Mouse (Mus musculus) CH12.LX (cell line): ENCODE data around the gene Atxn3. TPM values are rescaled to one million over a fixed set of nuclear protein-coding genes. Genes with fewer than 3 reads are reported as not detected.

Experiments used
- DNase-seq: peaks from one replicate; pipeline ENCODE4 v3.0.0-alpha.2; 2013; ENCODE audit errors: extremely low read depth
- H3K27ac ChIP-seq: 2 replicates; pipeline ENCODE4 v1.5.1; 2012; ENCODE audit warnings: low read depth, mild to moderate bottlenecking, control low read depth, moderate library complexity; ENCODE audit not compliant: insufficient read depth
- H3K27me3 ChIP-seq: replicated peaks from 2 replicates; pipeline ENCODE3; 2012; ENCODE audit warnings: inconsistent platforms
- H3K36me3 ChIP-seq, 2 experiments: replicated peaks in 1 of 2; 2 replicates each; pipeline versions ENCODE3 to v1.6.1; 2012; ENCODE audit warnings: inconsistent platforms in 1 of 2, low read length in 1 of 2, mild to moderate bottlenecking in 1 of 2, mixed read lengths in 1 of 2, moderate library complexity in 1 of 2; ENCODE audit not compliant: control insufficient read depth in 1 of 2, insufficient read depth in 1 of 2
- H3K4me1 ChIP-seq, 2 experiments: 2 replicates each; pipeline ENCODE4 v1.6.1; 2012; ENCODE audit warnings: inconsistent platforms in 1 of 2, moderate library complexity in 1 of 2; ENCODE audit not compliant: insufficient read depth in 2 of 2, control insufficient read depth in 1 of 2
- H3K4me2 ChIP-seq: 2 replicates; pipeline ENCODE4 v1.6.1; 2012; ENCODE audit warnings: low read depth, mild to moderate bottlenecking, control low read depth; ENCODE audit not compliant: poor library complexity, insufficient read depth, severe bottlenecking
- H3K4me3 ChIP-seq, 3 experiments: fragments of 150-350 bp in 1 of 3; sonication (generic) in 1 of 3; replicated peaks in 1 of 3; 2 replicates each; pipeline versions ENCODE3 to v1.5.1; 2011 to 2012; ENCODE audit warnings: low read depth in 2 of 3, low read length in 2 of 3, mild to moderate bottlenecking in 2 of 3, moderate library complexity in 2 of 3, control low read depth in 1 of 3, improper control_type of control experiment in 1 of 3, inconsistent platforms in 1 of 3, mixed read lengths in 1 of 3; ENCODE audit not compliant: poor library complexity in 1 of 3
- H3K79me2 ChIP-seq: replicated peaks from 2 replicates; pipeline ENCODE4 v1.6.1; 2012; ENCODE audit warnings: mild to moderate bottlenecking, moderate library complexity; ENCODE audit not compliant: control insufficient read depth, poor library complexity, insufficient read depth, severe bottlenecking; ENCODE audit errors: extremely low read depth
- H3K9ac ChIP-seq: 2 replicates; pipeline ENCODE4 v1.6.1; 2012; ENCODE audit warnings: low read depth, mild to moderate bottlenecking, control low read depth, moderate library complexity; ENCODE audit not compliant: insufficient read depth
- H3K9me3 ChIP-seq: replicated peaks from 2 replicates; pipeline ENCODE3; 2012; ENCODE audit warnings: low read length, inconsistent platforms, mixed read lengths
- CHD2 ChIP-seq: IDR thresholded peaks from 2 replicates; pipeline ENCODE4 v1.6.1; 2011; ENCODE audit warnings: low read length, improper control_type of control experiment
- CTCF ChIP-seq, 2 experiments: IDR thresholded peaks in 1 of 2; conservative IDR thresholded peaks in 1 of 2; 2 replicates each; pipeline ENCODE4 v1.5.1; 2011 to 2012; ENCODE audit warnings: low read depth in 2 of 2, low read length in 2 of 2, improper control_type of control experiment in 1 of 2, inconsistent platforms in 1 of 2, mild to moderate bottlenecking in 1 of 2, moderate library complexity in 1 of 2
- E2F4 ChIP-seq: IDR thresholded peaks from 2 replicates; pipeline ENCODE4 v1.6.1; 2011; ENCODE audit warnings: low read depth, low read length, improper control_type of control experiment; ENCODE audit not compliant: insufficient replicate concordance
- ELF1 ChIP-seq: IDR thresholded peaks from 2 replicates; pipeline ENCODE4 v1.6.1; 2014; ENCODE audit warnings: low read depth, mild to moderate bottlenecking, inconsistent platforms, low read length, improper control_type of control experiment
- EP300 ChIP-seq: IDR thresholded peaks from 2 replicates; pipeline ENCODE4 v1.6.1; 2011; ENCODE audit warnings: low read length, improper control_type of control experiment
- ETS1 ChIP-seq: conservative IDR thresholded peaks from 2 replicates; pipeline ENCODE4 v1.6.1; 2012; ENCODE audit warnings: low read depth, mild to moderate bottlenecking, inconsistent platforms, low read length, improper control_type of control experiment, moderate library complexity
- GABPA ChIP-seq: IDR thresholded peaks from 2 replicates; pipeline ENCODE4 v1.6.1; 2012; ENCODE audit warnings: low read depth, low read length, improper control_type of control experiment, inconsistent platforms; ENCODE audit not compliant: insufficient replicate concordance
- HCFC1 ChIP-seq: IDR thresholded peaks from 2 replicates; pipeline ENCODE4 v1.6.1; 2012; ENCODE audit warnings: low read depth, mild to moderate bottlenecking, inconsistent platforms, low read length, improper control_type of control experiment
- IRF4 ChIP-seq: IDR thresholded peaks from 2 replicates; pipeline ENCODE4 v1.6.1; 2014; ENCODE audit warnings: low read depth, mild to moderate bottlenecking, inconsistent platforms, low read length, improper control_type of control experiment
- JUND ChIP-seq: conservative IDR thresholded peaks from 2 replicates; pipeline ENCODE4 v1.6.1; 2011; ENCODE audit warnings: low read depth, low read length, improper control_type of control experiment
- KAT2A ChIP-seq: IDR thresholded peaks from 2 replicates; pipeline ENCODE4 v1.6.1; 2012; ENCODE audit warnings: low read length, improper control_type of control experiment, inconsistent platforms; ENCODE audit not compliant: insufficient replicate concordance
- MAX ChIP-seq: IDR thresholded peaks from 2 replicates; pipeline ENCODE4 v1.6.1; 2011; ENCODE audit warnings: low read length, improper control_type of control experiment
- MAZ ChIP-seq: IDR thresholded peaks from 2 replicates; pipeline ENCODE4 v1.6.1; 2012; ENCODE audit warnings: low read depth, mild to moderate bottlenecking, inconsistent platforms, low read length, improper control_type of control experiment, moderate library complexity
- MEF2A ChIP-seq: IDR thresholded peaks from 2 replicates; pipeline ENCODE4 v1.6.1; 2014; ENCODE audit warnings: low read depth, mild to moderate bottlenecking, inconsistent platforms, low read length, improper control_type of control experiment, borderline replicate concordance
- MYC ChIP-seq: IDR thresholded peaks from 2 replicates; pipeline ENCODE4 v1.6.1; 2011; ENCODE audit warnings: low read depth, mild to moderate bottlenecking, improper control_type of control experiment, low read length
- PAX5 ChIP-seq: IDR thresholded peaks from 2 replicates; pipeline ENCODE4 v1.6.1; 2012; ENCODE audit warnings: low read length, inconsistent platforms, mixed read lengths
- POLR2A ChIP-seq: IDR thresholded peaks from 2 replicates; pipeline ENCODE4 v1.6.1; 2011; ENCODE audit warnings: low read depth, mild to moderate bottlenecking, improper control_type of control experiment, low read length
- POLR2AphosphoS2 ChIP-seq: IDR thresholded peaks from 2 replicates; pipeline ENCODE4 v1.6.1; 2011; ENCODE audit warnings: low read depth, low read length, improper control_type of control experiment
- RAD21 ChIP-seq: IDR thresholded peaks from 2 replicates; pipeline ENCODE4 v1.6.1; 2011; ENCODE audit warnings: low read depth, mild to moderate bottlenecking, low read length, improper control_type of control experiment, moderate library complexity
- RCOR1 ChIP-seq: conservative IDR thresholded peaks from 2 replicates; pipeline ENCODE4 v1.6.1; 2012; ENCODE audit warnings: low read depth, mild to moderate bottlenecking, inconsistent platforms, low read length, improper control_type of control experiment
- SIN3A ChIP-seq: IDR thresholded peaks from 2 replicates; pipeline ENCODE4 v1.6.1; 2012; ENCODE audit warnings: low read length, improper control_type of control experiment, inconsistent platforms
- SMC3 ChIP-seq: IDR thresholded peaks from 2 replicates; pipeline ENCODE4 v1.6.1; 2011; ENCODE audit warnings: low read depth, low read length, improper control_type of control experiment
- TBP ChIP-seq: conservative IDR thresholded peaks from 2 replicates; pipeline ENCODE4 v1.6.1; 2011; ENCODE audit warnings: low read depth, low read length, improper control_type of control experiment
- USF1 ChIP-seq: IDR thresholded peaks from 2 replicates; pipeline ENCODE4 v1.6.1; 2014; ENCODE audit warnings: low read depth, mild to moderate bottlenecking, inconsistent platforms, low read length, improper control_type of control experiment
- USF2 ChIP-seq: conservative IDR thresholded peaks from 2 replicates; pipeline ENCODE4 v1.6.1; 2011; ENCODE audit warnings: low read depth, low read length, improper control_type of control experiment
- ZNF384 ChIP-seq: IDR thresholded peaks from 2 replicates; pipeline ENCODE4 v1.6.1; 2012; ENCODE audit warnings: low read depth, low read length, improper control_type of control experiment, inconsistent platforms
- dilution Hi-C: fragments of 300-500 bp; cut with MboI; formaldehyde crosslinking; loops from 2 replicates; pipeline ENCODE4 v1.14.3; 2020; ENCODE audit warnings: low sequenced_read_pairs; ENCODE audit not compliant: extremely low pct_unique_long_range_greater_than_20kb, extremely low pct_ligation_motif_present
- in situ Hi-C: fragments of 300-500 bp; cut with MboI; formaldehyde crosslinking; loops from 3 replicates; pipeline ENCODE4 v1.14.3; 2019; ENCODE audit warnings: low sequenced_read_pairs, low pct_ligation_motif_present, low pct_unique_long_range_greater_than_20kb, mixed read lengths
- polyA plus RNA-seq: library from polyadenylated mRNA; unstranded; fragments of >175 nt; gene quantifications from 2 replicates; pipeline ENCODE4 v1.2.1, GENCODE M21; 2012; ENCODE audit warnings: low read depth; ENCODE audit not compliant: insufficient read length
- total RNA-seq, 2 experiments: library from RNA; depleted of rRNA; stranded (reverse); fragments of 300-350 nt in 1 of 2; fragments of >200 nt in 1 of 2; gene quantifications; 2 replicates each; pipeline ENCODE4 v1.2.3; 2012 to 2014

The Atxn3 gene
- total and polyA plus RNA-seq, 3 experiments: 10.8 to 24.4 (median 21.8) TPM

DNA sequence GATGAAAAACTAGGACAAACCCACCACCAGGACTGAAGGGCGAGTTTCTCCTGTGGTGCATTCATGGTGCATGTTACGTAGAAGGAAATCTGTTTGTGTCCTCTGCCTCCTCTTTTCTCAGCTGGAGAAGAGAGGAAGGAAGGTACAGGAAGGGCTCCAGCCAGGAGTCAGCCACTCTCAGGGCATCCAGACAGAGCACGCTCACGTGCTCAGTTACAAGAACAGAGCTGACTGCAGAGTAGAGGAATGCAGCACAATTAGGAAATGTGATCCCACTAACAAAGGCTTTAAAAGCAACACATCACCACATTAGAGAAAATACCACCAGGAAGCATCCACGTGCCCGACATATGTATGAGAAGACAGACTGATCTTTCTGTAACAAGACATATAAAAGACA lies 35.7 kb downstream of the Atxn3 start:
- H3K79me2 ChIP-seq: no peaks in the 10 kb centered on the region
- in situ Hi-C loops: no loop called here
- no peak for TF ChIP-seq GABPA
- no peak for TF ChIP-seq USF2
- no peak for TF ChIP-seq HCFC1
- no peak for TF ChIP-seq ETS1
- TF ChIP-seq ZNF384: no peak
- no peak for TF ChIP-seq RAD21
- no peak for TF ChIP-seq MAX
- no peak for TF ChIP-seq CHD2
- no peak for TF ChIP-seq POLR2A
- TF ChIP-seq EP300: no peak
- TF ChIP-seq CTCF (conservative IDR thresholded peaks at IDR 0.05 in 1 of 2, IDR thresholded peaks at IDR 0.05 in 1 of 2; ENCODE audit: low read depth in 2 of 2, low read length in 2 of 2): no peak
- no peak for TF ChIP-seq SIN3A
- TF ChIP-seq, all 38 proteins: peak for 0
- H3K4me1 ChIP-seq: no peaks in the 10 kb centered on the region
- no peak overlapping the region for H3K4me3 ChIP-seq
- no peaks in the 10 kb centered on the region for H3K27me3 ChIP-seq
- H3K36me3 ChIP-seq: peaks cover 20 to 57% of the 10 kb centered on the region in 2 experiments
- H3K9ac ChIP-seq: no peak overlapping the region
- no peak overlapping the region for H3K4me2 ChIP-seq
- H3K27ac ChIP-seq: no peak overlapping the region
- H3K9me3 ChIP-seq: no peaks in the 10 kb centered on the region
- no peak for DNase-seq
- dilution Hi-C loops: no loop called here

DNA sequence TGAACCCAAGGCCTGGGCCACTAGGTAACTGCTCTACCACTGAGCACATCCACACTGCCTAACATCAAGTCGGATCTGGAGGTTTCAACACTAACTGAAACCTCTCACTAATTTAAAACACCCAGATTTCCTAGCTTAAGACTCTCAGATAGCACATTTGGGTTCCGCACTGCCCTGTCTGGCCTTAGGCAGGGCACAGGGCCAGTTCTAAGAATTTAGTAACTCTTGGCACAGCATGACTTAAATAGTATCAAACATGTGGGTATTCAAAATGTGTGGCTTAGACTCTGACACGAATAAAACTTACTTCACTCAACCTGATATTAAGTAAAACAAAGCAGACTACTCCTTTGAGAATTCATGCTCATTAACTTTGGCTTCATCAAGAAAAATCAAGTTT lies 38.2 kb downstream of the Atxn3 start:
- no peak overlapping the region for H3K4me2 ChIP-seq
- no peaks in the 10 kb centered on the region for H3K9me3 ChIP-seq
- in situ Hi-C loops (no loop called here), dilution Hi-C loops (no loop called here)
- H3K27me3 ChIP-seq: no peaks in the 10 kb centered on the region
- no peak overlapping the region for H3K4me3 ChIP-seq
- H3K36me3 ChIP-seq: peaks cover 15 to 39% of the 10 kb centered on the region in 2 experiments
- no peak overlapping the region for H3K9ac ChIP-seq
- no peaks in the 10 kb centered on the region for H3K4me1 ChIP-seq
- DNase-seq: no peak
- no peak overlapping the region for H3K27ac ChIP-seq
- H3K79me2 ChIP-seq: no peaks in the 10 kb centered on the region
- TF ChIP-seq MYC: no peak
- TF ChIP-seq EP300: no peak
- TF ChIP-seq TBP: no peak
- no peak for TF ChIP-seq USF1
- TF ChIP-seq KAT2A: no peak
- TF ChIP-seq CTCF (conservative IDR thresholded peaks at IDR 0.05 in 1 of 2, IDR thresholded peaks at IDR 0.05 in 1 of 2; ENCODE audit: low read depth in 2 of 2, low read length in 2 of 2): no peak
- no peak for TF ChIP-seq MAZ
- TF ChIP-seq IRF4: no peak
- no peak for TF ChIP-seq POLR2AphosphoS2
- no peak for TF ChIP-seq SMC3
- no peak for TF ChIP-seq JUND
- TF ChIP-seq GABPA: no peak
- no peak for TF ChIP-seq MAX
- no peak for TF ChIP-seq RCOR1
- no peak for TF ChIP-seq USF2
- no peak for TF ChIP-seq MEF2A
- TF ChIP-seq E2F4: no peak
- no peak for TF ChIP-seq PAX5
- TF ChIP-seq ELF1: no peak
- TF ChIP-seq, all 38 proteins: peak for 0
